Mouse (Mus musculus): ENCODE data around the gene Fubp1.

- TF ChIP-seq ZC3H11A (IDR thresholded peaks at IDR 0.05; ENCODE audit: borderline replicate concordance, low read depth, low read length) (no peak), CHD2 (IDR thresholded peaks at IDR 0.05; ENCODE audit: low read depth, low read length) (no peak), ZNF384 (IDR thresholded peaks at IDR 0.05; ENCODE audit: low read depth, low read length) (no peak), MAFK (IDR thresholded peaks at IDR 0.05; ENCODE audit: insufficient read depth, low read depth, low read length) (no peak), HCFC1 (IDR thresholded peaks at IDR 0.05; ENCODE audit: borderline replicate concordance, insufficient read depth, low read length) (no peak)
These were observed 55.3 kb downstream of the Fubp1 start for GRCm38 (mm10) chr3:152265351-152266035.
